Mouse (Mus musculus): ENCODE measurements at regions not wholly inside any gene's neighbourhood (a gene's known extent, or its start where the extent isn't known, plus 50 kb on each side); places are given as distances from the start of the nearest gene placed in this dataset.

GRCm38 (mm10) chr17:68208837-68209236 is 64.8 kb upstream of the L3mbtl4 start:
- no peak for TF ChIP-seq CTCF (IDR thresholded peaks at IDR 0.05; ENCODE audit: extremely low read depth, insufficient read depth, low read length)
- no peak for TF ChIP-seq POLR2A (IDR thresholded peaks at IDR 0.05; ENCODE audit: extremely low read depth, insufficient read depth, low read length)

All from cortical plate, adult 2 months (tissue).